Mouse (Mus musculus) spleen, postnatal 4 days (tissue): ENCODE measurements around the gene Rbm4b.
A peak's percentile ranks its signal among the peaks of the same experiment; 100 is the strongest.
"Not testable (repeated sequence)": the region's sequence is repeated elsewhere in the genome, so short reads cannot be mapped to it uniquely, and the experiment has no call there.

ENCODE experiments used
- DNase-seq, 2 experiments: peaks; one replicate each; pipeline ENCODE4 v3.0.0; 2022; ENCODE audit warnings: low spot score in 2 of 2

The Rbm4b gene

GRCm38 (mm10) chr19:4745057-4745456 lies 11.2 kb upstream of the Rbm4b start:
- DNase-seq: no peak

GRCm38 (mm10) chr19:4745681-4746080 lies 10.6 kb upstream of the Rbm4b start:
- no peak for DNase-seq

- DNase-seq: no peak
Observed at GRCm38 (mm10) chr19:4746611-4747010, 9.7 kb upstream of the Rbm4b start.

- DNase-seq: no peak
Observed at GRCm38 (mm10) chr19:4747631-4748312, 8.5 kb upstream of the Rbm4b start.

GRCm38 (mm10) chr19:4748493-4748892 lies 7.8 kb upstream of the Rbm4b start:
- no peak for DNase-seq

GRCm38 (mm10) chr19:4749975-4750374 lies 6.3 kb upstream of the Rbm4b start:
- DNase-seq: no peak

GRCm38 (mm10) chr19:4755565-4756192 lies 618 bp upstream of the Rbm4b start:
- DNase-seq: peak; percentile 89 to 94

GRCm38 (mm10) chr19:4756921-4757320 lies 624 bp downstream of the Rbm4b start:
- DNase-seq: no peak

GRCm38 (mm10) chr19:4760544-4760943 lies 4.2 kb downstream of the Rbm4b start:
- not testable (repeated sequence) for DNase-seq

- DNase-seq: no peak
Observed at GRCm38 (mm10) chr19:4762876-4763275, 6.6 kb downstream of the Rbm4b start.

- no peak for DNase-seq
Observed at GRCm38 (mm10) chr19:4767507-4768148, 11.3 kb downstream of the Rbm4b start.

- DNase-seq: no peak
Observed at GRCm38 (mm10) chr19:4772785-4773184, 16.5 kb downstream of the Rbm4b start.

GRCm38 (mm10) chr19:4782891-4783290 lies 26.6 kb downstream of the Rbm4b start:
- DNase-seq: no peak

- no peak for DNase-seq
Observed at GRCm38 (mm10) chr19:4785206-4785605, 28.9 kb downstream of the Rbm4b start.

GRCm38 (mm10) chr19:4786313-4786712 lies 30.0 kb downstream of the Rbm4b start:
- DNase-seq: no peak

GRCm38 (mm10) chr19:4793281-4793830 lies 37.1 kb downstream of the Rbm4b start:
- DNase-seq: no peak

- peak; percentile 96 to 97 for DNase-seq
Observed at GRCm38 (mm10) chr19:4793831-4794422, 37.6 kb downstream of the Rbm4b start, which contains the start of gene Rbm4. Gene Rbm4, minus strand, starts transcription at chr19:4793901.

- no peak for DNase-seq
Observed at GRCm38 (mm10) chr19:4795929-4796328, 39.6 kb downstream of the Rbm4b start.

GRCm38 (mm10) chr19:4797846-4798245 lies 41.5 kb downstream of the Rbm4b start:
- no peak for DNase-seq

- DNase-seq: no peak
Observed at GRCm38 (mm10) chr19:4799083-4799482, 42.8 kb downstream of the Rbm4b start.

GRCm38 (mm10) chr19:4802691-4803091 lies 46.4 kb downstream of the Rbm4b start:
- no peak for DNase-seq

GRCm38 (mm10) chr19:4803283-4803682 lies 47.0 kb downstream of the Rbm4b start:
- no peak for DNase-seq
